12 mouse cellular contexts compared by ENCODE assay signal in the genomic region with DNA sequence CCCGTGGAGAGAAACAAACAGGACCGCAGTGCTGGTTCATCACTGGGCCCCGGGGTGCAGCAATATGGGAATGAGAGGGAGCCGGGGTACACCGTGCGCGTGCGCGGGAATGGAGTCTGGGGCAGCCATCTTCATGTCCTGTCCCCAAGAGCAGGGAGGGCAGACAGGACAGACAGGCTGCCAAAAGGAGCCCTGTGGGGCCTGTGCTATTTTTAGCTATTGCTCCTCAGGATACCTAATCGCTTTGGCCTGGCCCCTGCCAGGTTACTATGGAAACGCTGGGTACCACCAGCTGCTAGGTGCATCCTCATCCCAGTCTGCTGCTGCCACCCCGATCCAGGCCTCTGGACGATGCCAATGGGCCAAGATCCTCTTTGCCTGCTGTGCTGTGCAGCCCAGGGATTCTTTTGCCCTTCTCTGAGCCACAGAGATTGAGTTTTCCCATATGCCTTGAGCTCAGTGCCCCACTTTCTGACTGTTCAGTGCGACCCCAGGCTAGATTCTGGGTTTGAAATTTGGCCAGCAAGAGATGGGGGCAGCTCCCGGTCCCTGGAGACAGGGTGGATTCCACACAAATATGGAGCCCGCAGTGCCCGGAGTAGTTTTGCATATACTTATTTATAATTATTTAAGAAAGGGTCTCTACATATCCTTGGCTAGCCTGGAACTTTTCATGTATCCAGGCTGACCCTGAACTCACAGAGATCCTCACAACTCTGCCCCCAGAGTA. TPM values are rescaled to one million over a fixed set of nuclear protein-coding genes. Genes with fewer than 3 reads are reported as not detected.
DNase-seq lines count a peak whose midpoint lies in the region; ATAC-seq and TF ChIP-seq lines count a peak whose summit lies in the region.
"Had no signal": no experiment of that assay in that cellular context is flagged by ENCODE, and none has a peak within 500 bp of the region (broad histone marks: within the 10 kb centered on the region; RNA-seq: fewer than 3 reads in every experiment).

No protein-coding gene starts in this region.

- WGBS in limb, embryonic 10.5 days: 66% methylated on average over 17 of the region's 17 CpGs
- 91% methylated on average over 17 of the region's 17 CpGs for WGBS in thymus, adult 2 months

- no peak overlapping the region for H3K4me3 ChIP-seq in limb, embryonic 10.5 days
- no peak overlapping the region for H3K4me3 ChIP-seq in thymus, adult 2 months (ENCODE audit: control insufficient read depth, insufficient read depth, low read length)
- H3K4me3 ChIP-seq: heart, embryonic 12.5 days had no signal

- no peak for TF ChIP-seq CTCF in thymus, adult 2 months (IDR thresholded peaks at IDR 0.05; ENCODE audit: borderline replicate concordance, control insufficient read depth, extremely low read depth, insufficient read depth, low read length, poor library complexity)

- H3K36me3 ChIP-seq in limb, embryonic 10.5 days: no peaks in the 10 kb centered on the region
- H3K36me3 ChIP-seq in thymus, adult 2 months (ENCODE audit: control insufficient read depth, insufficient read depth, low read length): no peaks in the 10 kb centered on the region
- H3K36me3 ChIP-seq: heart, embryonic 12.5 days had no signal

- no peaks in the 10 kb centered on the region for H3K27me3 ChIP-seq in limb, embryonic 10.5 days (ENCODE audit: low read depth, poor library complexity, severe bottlenecking)
- H3K27me3 ChIP-seq in thymus, adult 2 months (ENCODE audit: control insufficient read depth, insufficient read depth, low read length): no peaks in the 10 kb centered on the region

- no peak for TF ChIP-seq POLR2A in thymus, adult 2 months (IDR thresholded peaks at IDR 0.05; ENCODE audit: control insufficient read depth, extremely low read depth, insufficient read depth, low read length, poor library complexity)

- 0 out of 2 replicates have a peak, but pooled peaks cover 8% of the 10 kb centered on the region for H3K4me1 ChIP-seq in limb, embryonic 10.5 days
- H3K4me1 ChIP-seq in thymus, adult 2 months (replicated peaks; ENCODE audit: control insufficient read depth, insufficient read depth, low read length): no peaks in the 10 kb centered on the region

- ATAC-seq in monocyte, adult 5-6 weeks (replicated peaks; ENCODE audit: insufficient number of reproducible peaks, low FRiP score, low TSS enrichment, poor library complexity, severe bottlenecking): no peak
- ATAC-seq: lung, postnatal 0 days had no signal

- no peak overlapping the region for H3K27ac ChIP-seq in limb, embryonic 10.5 days
- H3K27ac ChIP-seq in thymus, adult 2 months (ENCODE audit: control insufficient read depth, insufficient read depth, low read length): no peak overlapping the region

- H3K9me3 ChIP-seq in limb, embryonic 10.5 days (replicated peaks): no peaks in the 10 kb centered on the region
- H3K9me3 ChIP-seq: heart, embryonic 12.5 days had no signal

- peak; percentile 2 for DNase-seq in adrenal gland, postnatal 10 days
- no peak for DNase-seq in adrenal gland, adult 8-10 months
- peak; percentile 15 for DNase-seq in urinary bladder, adult 2 months (ENCODE audit: low spot score)
- no peak for DNase-seq in urinary bladder, postnatal 14 days (ENCODE audit: low spot score)
- DNase-seq in limb, embryonic 10.5 days (ENCODE audit: low spot score): peak; percentile 27
- no peak for DNase-seq in thymus, adult 2 months
- no peak for DNase-seq in lung, postnatal 25 days (ENCODE audit: low spot score)

RNA-seq across cellular contexts. Expression of gene Gm20219, which starts 6.9 kb away (rescaled TPM):
- total RNA-seq in adrenal gland, postnatal 10 days (2021): under 1 TPM; 0.69 to 0.70 TPM
- 1 to 10 TPM in 2 of 4 experiments, under 1 TPM in 2; 0.73 to 2.1 (median 1.1) TPM for total RNA-seq in adrenal gland, adult 8-10 months (2022)
- 15.6 and 22.1 TPM in 2 replicates for polyA plus RNA-seq in urinary bladder, adult 2 months (2012; rRNA removed)
- polyA plus RNA-seq in limb, embryonic 10.5 days (2016; fragmentation: Nextera tagmentation; extraction: Ambion mirVana): 0.58 and 1.3 TPM in 2 replicates
- 1.2 to 2.0 TPM (median 1.4 TPM) in 3 replicates for total RNA-seq in monocyte, adult 5-6 weeks (2017)
- polyA plus RNA-seq in thymus, adult 2 months (2012; rRNA removed): 10.6 and 13.1 TPM in 2 replicates
- total RNA-seq: common myeloid progenitor, adult 5-6 weeks had no signal

RNA-seq across cellular contexts. Expression of gene Znrf4, which starts 35.0 kb away (rescaled TPM):
- total RNA-seq in adrenal gland, postnatal 10 days (2021): not detected
- total RNA-seq in adrenal gland, adult 8-10 months (2022): not detected
- not detected in 2 replicates for polyA plus RNA-seq in urinary bladder, adult 2 months (2012; rRNA removed)
- not detected in 2 replicates for polyA plus RNA-seq in limb, embryonic 10.5 days (2016; fragmentation: Nextera tagmentation; extraction: Ambion mirVana)
- not detected in 3 replicates for total RNA-seq in monocyte, adult 5-6 weeks (2017)
- polyA plus RNA-seq in thymus, adult 2 months (2012; rRNA removed): 0.67 TPM in 1 of 2 replicates, not detected in the other
- total RNA-seq: common myeloid progenitor, adult 5-6 weeks; layer of hippocampus, postnatal 36 days had no signal
- polyA plus RNA-seq: heart, embryonic 12.5 days; lung, postnatal 0 days had no signal

RNA-seq across cellular contexts. Expression of gene Safb2, which starts 37.1 kb away (rescaled TPM):
- total RNA-seq in adrenal gland, postnatal 10 days (2021): 100 to 1,000 TPM in 1 of 2 experiments, 10 to 100 TPM in 1; 79.8 to 124 TPM
- total RNA-seq in adrenal gland, adult 8-10 months (2022): 100 to 1,000 TPM in 3 of 4 experiments, 10 to 100 TPM in 1; 79.7 to 193 (median 154) TPM
- polyA plus RNA-seq in urinary bladder, adult 2 months (2012; rRNA removed): 38.5 and 80.7 TPM in 2 replicates
- polyA plus RNA-seq in limb, embryonic 10.5 days (2016; fragmentation: Nextera tagmentation; extraction: Ambion mirVana): 91.7 and 110 TPM in 2 replicates
- total RNA-seq in monocyte, adult 5-6 weeks (2017): 191 to 318 TPM (median 246 TPM) in 3 replicates
- 196 and 199 TPM in 2 replicates for polyA plus RNA-seq in thymus, adult 2 months (2012; rRNA removed)

RNA-seq across cellular contexts. Expression of gene Safb, which starts 37.3 kb away (rescaled TPM):
- total RNA-seq in adrenal gland, postnatal 10 days (2021): 100 to 1,000 TPM in 1 of 2 experiments, 10 to 100 TPM in 1; 92.1 to 113 TPM
- 100 to 1,000 TPM in 3 of 4 experiments, 10 to 100 TPM in 1; 87.8 to 184 (median 132) TPM for total RNA-seq in adrenal gland, adult 8-10 months (2022)
- polyA plus RNA-seq in urinary bladder, adult 2 months (2012; rRNA removed): 47.8 and 65.8 TPM in 2 replicates
- polyA plus RNA-seq in limb, embryonic 10.5 days (2016; fragmentation: Nextera tagmentation; extraction: Ambion mirVana): 161 and 183 TPM in 2 replicates
- 126 to 218 TPM (median 173 TPM) in 3 replicates for total RNA-seq in monocyte, adult 5-6 weeks (2017)
- polyA plus RNA-seq in thymus, adult 2 months (2012; rRNA removed): 196 and 222 TPM in 2 replicates

Comparison
In these comparisons a context has a peak if more than half of its experiments do, and no peak if none do; other contexts are left out.
1. DNase-seq: peak in adrenal gland, postnatal 10 days (single experiment), urinary bladder, adult 2 months (single experiment) and limb, embryonic 10.5 days (single experiment); none in adrenal gland, adult 8-10 months (single experiment), urinary bladder, postnatal 14 days (single experiment), thymus, adult 2 months (single experiment) and lung, postnatal 25 days (single experiment).